Mouse (Mus musculus) cerebellum, adult (tissue): ENCODE data around the gene Rnaseh2b.

Experiments used
- ATAC-seq: cut with Nextera tagmentation; 2 replicates; pipeline ENCODE4 v1.9.2; 2017; ENCODE audit warnings: mild to moderate bottlenecking, moderate library complexity, mixed read lengths; ENCODE audit not compliant: insufficient number of reproducible peaks, low FRiP score, low TSS enrichment

Rnaseh2b gene

DNA sequence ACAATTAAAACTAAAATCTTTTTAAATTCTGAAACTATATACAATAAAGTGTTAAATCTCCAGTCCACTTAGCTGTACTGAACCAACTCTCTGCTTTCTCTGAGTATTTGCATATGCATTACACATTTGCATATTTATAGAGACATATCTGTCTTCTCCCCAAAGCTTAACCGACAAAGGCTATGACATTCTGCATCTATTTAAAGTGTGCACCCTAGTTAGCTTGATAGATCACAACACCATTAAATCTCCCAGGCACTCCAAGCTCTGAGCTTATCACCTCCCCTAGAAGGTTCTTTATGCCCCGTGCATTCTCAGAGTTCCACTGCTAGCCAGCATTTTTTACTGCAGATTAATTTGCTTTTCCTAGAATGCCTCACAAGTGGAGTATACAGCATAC, 16.6 kb downstream of the Rnaseh2b start:
- no peak for ATAC-seq

- ATAC-seq, result no peak
Observed at GRCm38 (mm10) chr14:62311672-62312071, 19.3 kb downstream of the Rnaseh2b start.

GRCm38 (mm10) chr14:62322581-62323344, 30.4 kb downstream of the Rnaseh2b start:
- no peak for ATAC-seq

- ATAC-seq, result no peak
Observed at GRCm38 (mm10) chr14:62323457-62323856, 31.1 kb downstream of the Rnaseh2b start.

DNA sequence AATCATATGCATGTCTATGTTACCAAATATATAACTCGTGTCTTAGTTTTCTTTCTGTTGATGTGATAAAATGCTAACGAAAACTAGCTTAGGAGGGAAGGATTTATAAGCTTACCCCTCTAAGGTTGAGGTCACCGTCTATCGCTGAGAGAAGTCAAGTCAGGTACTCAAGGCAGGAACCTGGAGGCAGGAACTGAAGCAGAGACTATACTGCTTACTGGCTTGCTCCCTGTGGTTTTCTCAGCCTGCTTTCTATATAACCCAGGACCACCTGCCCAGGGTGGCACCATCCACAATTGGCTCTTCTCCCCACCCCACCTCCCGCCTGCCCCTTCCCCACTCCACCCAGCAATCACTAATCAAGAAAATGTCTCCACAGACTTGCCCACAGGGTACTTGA, 32.6 kb downstream of the Rnaseh2b start:
- ATAC-seq, result no peak

- ATAC-seq, result no peak
Observed at GRCm38 (mm10) chr14:62326026-62326425, 33.6 kb downstream of the Rnaseh2b start.

DNA sequence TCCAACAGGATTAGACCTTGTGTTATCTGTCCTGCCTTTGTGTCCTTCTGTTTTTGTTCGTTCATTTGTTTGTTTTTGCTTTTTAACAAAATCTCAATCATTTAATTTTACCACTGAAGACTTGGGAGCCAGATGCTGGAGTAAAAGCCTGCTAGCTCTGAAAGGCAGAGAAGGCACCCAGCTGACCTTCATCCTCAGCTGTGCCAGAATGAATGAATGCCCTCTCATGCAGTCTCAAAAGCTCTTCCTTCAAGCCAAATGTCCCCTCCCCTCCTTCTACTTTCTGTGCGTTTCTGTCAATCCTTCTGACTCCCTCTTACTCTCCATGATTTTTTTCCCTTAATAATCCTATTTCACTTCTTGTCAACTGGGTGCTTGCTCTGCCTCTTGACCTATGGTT, 34.8 kb downstream of the Rnaseh2b start:
- no peak for ATAC-seq

DNA sequence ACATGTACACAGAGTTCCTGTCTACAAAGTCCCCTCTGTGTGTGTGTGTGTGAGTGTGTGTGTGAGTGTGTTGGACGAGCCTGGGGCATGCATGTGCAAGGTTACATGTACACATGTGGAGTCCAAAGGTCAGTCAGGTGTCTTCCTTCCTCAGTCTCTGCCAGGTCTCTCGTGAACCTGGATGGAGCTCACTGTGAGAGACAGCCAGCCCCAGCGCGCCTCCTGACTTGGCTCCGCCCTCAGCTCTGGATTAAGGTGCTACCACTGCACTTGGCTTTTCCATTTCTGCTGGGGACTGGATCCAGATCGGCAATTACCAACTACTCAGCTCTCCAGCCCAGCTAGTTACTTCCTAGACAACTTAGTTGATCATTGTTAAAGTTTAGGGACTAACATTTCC, 36.2 kb downstream of the Rnaseh2b start:
- no peak for ATAC-seq

GRCm38 (mm10) chr14:62329631-62330030, 37.2 kb downstream of the Rnaseh2b start:
- no peak for ATAC-seq

GRCm38 (mm10) chr14:62331457-62331856, 39.1 kb downstream of the Rnaseh2b start:
- no peak for ATAC-seq

DNA sequence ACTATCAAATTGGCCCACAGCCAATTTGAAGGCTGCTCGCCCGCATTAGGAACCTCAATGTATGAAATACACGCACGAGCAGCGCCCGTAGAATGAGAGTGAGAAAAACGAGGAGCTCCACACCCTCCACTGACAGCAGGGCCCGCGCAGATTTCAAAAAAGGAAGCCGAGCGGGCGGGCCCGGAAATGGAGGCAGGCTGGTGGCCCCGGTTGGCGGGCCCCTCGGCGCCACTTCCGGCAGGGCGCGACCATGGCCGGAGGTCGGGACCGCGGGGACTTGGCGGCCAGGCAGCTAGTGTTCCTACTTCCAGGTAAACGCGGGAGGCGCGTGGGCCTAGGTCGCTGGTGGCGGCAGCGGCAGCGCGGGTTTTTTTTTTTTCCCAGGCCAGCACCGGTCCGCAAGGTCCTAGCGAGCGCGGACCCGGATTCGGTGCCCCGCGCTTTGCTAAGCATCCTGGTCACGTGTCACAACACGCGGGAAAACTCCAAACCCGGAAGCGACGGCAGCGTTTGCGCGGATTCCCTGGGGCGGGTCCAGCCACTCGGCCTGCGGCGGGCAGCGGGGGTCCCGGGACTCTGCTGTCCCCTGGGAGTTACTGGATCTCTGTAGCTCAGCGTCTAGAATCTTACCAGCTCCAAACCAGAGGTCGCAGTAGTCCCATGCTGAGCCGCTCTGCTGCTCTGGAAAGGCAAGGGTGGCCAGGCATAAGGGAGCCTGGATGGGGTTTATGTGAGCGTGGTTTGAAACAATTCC, 39.7 kb downstream of the Rnaseh2b start:
- ATAC-seq, result peak; percentile 97

- no peak for ATAC-seq
Observed at GRCm38 (mm10) chr14:62333909-62334687, 41.7 kb downstream of the Rnaseh2b start.

GRCm38 (mm10) chr14:62339196-62339595, 46.8 kb downstream of the Rnaseh2b start:
- ATAC-seq, result no peak

- ATAC-seq, result peak; percentile 78
Observed at GRCm38 (mm10) chr14:62341887-62342642, 49.7 kb downstream of the Rnaseh2b start.

GRCm38 (mm10) chr14:62342643-62343144, 50.3 kb downstream of the Rnaseh2b start:
- no peak for ATAC-seq

DNA sequence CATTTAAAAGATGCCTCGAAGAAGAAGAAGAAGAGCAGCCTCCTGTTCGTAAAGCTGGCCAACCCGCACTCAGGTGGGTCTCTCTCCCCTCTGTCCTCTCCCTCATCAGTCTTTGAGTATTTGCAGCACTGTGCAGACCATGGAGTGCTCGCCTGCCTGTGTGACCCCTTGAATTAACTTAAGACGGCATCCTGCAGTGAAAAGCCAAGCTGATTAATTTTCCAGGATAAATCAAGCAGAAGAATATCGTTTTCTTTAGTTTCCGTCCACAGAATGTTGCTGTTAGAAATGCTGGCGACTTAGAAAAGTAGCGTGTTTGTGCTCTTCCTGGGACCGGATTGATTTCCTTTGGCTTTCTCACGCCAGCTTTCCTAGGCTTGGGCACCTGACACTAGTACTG, 54.2 kb downstream of the Rnaseh2b start:
- no peak for ATAC-seq

GRCm38 (mm10) chr14:62347103-62347502, 54.7 kb downstream of the Rnaseh2b start:
- ATAC-seq, result no peak

DNA sequence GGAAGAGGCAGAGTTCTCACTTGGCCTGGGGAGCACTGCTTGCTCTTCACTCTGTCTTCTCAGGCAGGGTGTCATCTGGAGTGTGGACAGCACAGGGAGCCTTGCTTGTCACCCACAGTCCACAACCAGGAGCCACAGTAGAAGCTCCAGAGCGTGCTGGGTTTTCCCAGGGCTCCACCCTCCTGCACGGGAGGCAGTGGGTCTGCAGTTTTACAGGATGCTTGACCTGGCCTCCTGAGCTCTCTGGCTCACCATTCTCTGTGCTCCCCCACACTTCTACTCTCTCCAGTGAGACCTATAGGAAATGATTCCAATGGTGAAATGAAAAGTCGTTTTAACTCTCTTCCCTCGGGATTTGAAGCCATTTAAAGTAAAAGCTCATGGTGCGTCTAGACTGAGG, 57.4 kb downstream of the Rnaseh2b start:
- no peak for ATAC-seq

DNA sequence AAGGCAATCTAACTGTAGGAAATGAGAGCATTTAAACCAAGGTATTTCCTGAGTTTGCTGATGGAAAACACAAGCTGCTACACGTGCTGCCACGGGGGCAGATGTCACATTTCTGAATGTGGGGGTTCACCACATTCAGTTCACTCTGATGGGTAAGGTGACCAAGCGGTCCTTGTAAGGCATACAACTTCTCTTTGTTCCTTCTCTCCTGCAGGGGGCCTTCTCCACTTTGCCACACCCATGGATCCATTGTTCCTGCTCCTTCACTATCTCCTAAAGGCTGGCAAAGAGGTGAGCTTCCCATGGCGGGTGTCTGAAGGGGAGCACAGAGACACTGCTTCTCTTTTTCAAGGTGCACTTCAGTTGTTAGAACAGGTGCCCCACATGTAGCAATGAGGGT, 57.8 kb downstream of the Rnaseh2b start:
- no peak for ATAC-seq

DNA sequence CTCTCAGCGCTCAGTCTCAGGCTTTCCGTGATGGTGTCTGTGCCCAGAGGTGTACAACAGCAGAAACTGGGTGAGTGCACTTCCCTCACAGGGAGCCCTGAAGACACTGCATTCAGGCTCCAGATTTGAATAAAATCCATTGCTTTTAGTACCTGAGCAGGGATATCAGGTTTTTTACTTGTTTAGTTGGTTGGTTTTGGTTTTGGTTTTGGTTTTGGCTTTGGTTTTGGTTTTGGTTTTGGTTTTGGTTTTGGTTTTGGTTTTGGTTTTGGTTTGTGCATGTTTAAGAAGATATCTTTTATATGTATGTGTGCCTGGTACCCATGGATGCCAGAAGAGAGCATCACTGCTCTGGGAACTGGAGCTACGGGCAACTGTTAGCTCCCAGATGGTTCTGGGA, 58.5 kb downstream of the Rnaseh2b start:
- ATAC-seq, result no peak
